Mouse (Mus musculus) myocyte (in vitro differentiated cells): Measurements from ENCODE around the gene Cdc45. TPM values are rescaled to one million over a fixed set of nuclear protein-coding genes. Genes with fewer than 3 reads are reported as not detected.
A peak's percentile ranks its signal among the peaks of the same experiment; 100 is the strongest.

Experiments
- H3K27me3 ChIP-seq: one replicate; pipeline ENCODE4 v1.6.1; 2011; ENCODE audit not compliant: control insufficient read depth, insufficient read depth, insufficient read length
- H3K36me3 ChIP-seq: one replicate; pipeline ENCODE4 v1.6.1; 2011; ENCODE audit not compliant: control insufficient read depth, insufficient read depth
- H3K4me2 ChIP-seq: one replicate; pipeline ENCODE4 v1.6.1; 2011; ENCODE audit warnings: low read depth, control low read depth
- H3K4me3 ChIP-seq: one replicate; pipeline ENCODE4 v1.5.1; 2011; ENCODE audit warnings: mild to moderate bottlenecking, control low read depth, moderate library complexity
- H3K79me2 ChIP-seq: one replicate; pipeline ENCODE4 v1.6.1; 2011; ENCODE audit not compliant: control insufficient read depth, insufficient read depth
- H3ac ChIP-seq: one replicate; pipeline ENCODE4 v1.6.1; 2011; ENCODE audit not compliant: control insufficient read depth, insufficient read length
- CEBPB ChIP-seq: IDR thresholded peaks from 2 replicates; pipeline ENCODE4 v1.6.1; 2011; ENCODE audit warnings: mild to moderate bottlenecking, moderate library complexity; ENCODE audit not compliant: poor library complexity, insufficient read depth, severe bottlenecking
- E2F4 ChIP-seq: IDR thresholded peaks from one replicate; pipeline ENCODE4 v1.6.1; 2011; ENCODE audit warnings: mild to moderate bottlenecking, control low read depth, moderate library complexity; ENCODE audit not compliant: insufficient read depth
- MAX ChIP-seq: IDR thresholded peaks from one replicate; pipeline ENCODE4 v1.6.1; 2011; ENCODE audit warnings: low read depth, mild to moderate bottlenecking, control low read depth
- MYOD1 ChIP-seq, 3 experiments: IDR thresholded peaks; one replicate each; pipeline ENCODE4 v1.6.1; 2011; ENCODE audit warnings: control low read depth in 2 of 3, low read depth in 2 of 3, mild to moderate bottlenecking in 2 of 3, moderate library complexity in 1 of 3; ENCODE audit not compliant: insufficient read length in 2 of 3, control insufficient read depth in 1 of 3
- MYOG ChIP-seq, 3 experiments: IDR thresholded peaks; one replicate each; pipeline ENCODE4 v1.6.1; 2011; ENCODE audit warnings: control low read depth in 2 of 3, low read depth in 2 of 3, mild to moderate bottlenecking in 2 of 3; ENCODE audit not compliant: insufficient read length in 2 of 3, control insufficient read depth in 1 of 3, insufficient read depth in 1 of 3
- POLR2A ChIP-seq: IDR thresholded peaks from one replicate; pipeline ENCODE4 v1.6.1; 2011; ENCODE audit warnings: low read depth, mild to moderate bottlenecking, control low read depth, moderate library complexity; ENCODE audit not compliant: insufficient read length
- POLR2AphosphoS2 ChIP-seq: IDR thresholded peaks from one replicate; pipeline ENCODE4 v1.6.1; 2011; ENCODE audit warnings: low read depth, control low read depth; ENCODE audit not compliant: insufficient read length
- REST ChIP-seq: IDR thresholded peaks from one replicate; pipeline ENCODE4 v1.6.1; 2011; ENCODE audit warnings: mild to moderate bottlenecking, control low read depth, moderate library complexity; ENCODE audit not compliant: insufficient read depth, insufficient read length
- SRF ChIP-seq: IDR thresholded peaks from one replicate; pipeline ENCODE4 v1.6.1; 2011; ENCODE audit warnings: low read depth; ENCODE audit not compliant: control insufficient read depth, insufficient read length
- TCF12 ChIP-seq: IDR thresholded peaks from one replicate; pipeline ENCODE4 v1.6.1; 2011; ENCODE audit warnings: mild to moderate bottlenecking, control low read depth; ENCODE audit not compliant: poor library complexity, insufficient read depth, severe bottlenecking
- TCF3 ChIP-seq: IDR thresholded peaks from one replicate; pipeline ENCODE4 v1.6.1; 2011; ENCODE audit warnings: low read depth, control low read depth; ENCODE audit not compliant: insufficient read length
- USF1 ChIP-seq: IDR thresholded peaks from one replicate; pipeline ENCODE4 v1.6.1; 2011; ENCODE audit warnings: low read depth, mild to moderate bottlenecking, control low read depth, moderate library complexity
- polyA plus RNA-seq: library from polyadenylated mRNA; unstranded; fragments of >200 nt; fragmentation: generic; extraction: Trizol; gene quantifications from one replicate; pipeline ENCODE4 v1.2.1, GENCODE M21; 2012; ENCODE audit warnings: missing spikeins

The Cdc45 gene
- polyA plus RNA-seq, 1 experiment: 13.6 TPM

DNA sequence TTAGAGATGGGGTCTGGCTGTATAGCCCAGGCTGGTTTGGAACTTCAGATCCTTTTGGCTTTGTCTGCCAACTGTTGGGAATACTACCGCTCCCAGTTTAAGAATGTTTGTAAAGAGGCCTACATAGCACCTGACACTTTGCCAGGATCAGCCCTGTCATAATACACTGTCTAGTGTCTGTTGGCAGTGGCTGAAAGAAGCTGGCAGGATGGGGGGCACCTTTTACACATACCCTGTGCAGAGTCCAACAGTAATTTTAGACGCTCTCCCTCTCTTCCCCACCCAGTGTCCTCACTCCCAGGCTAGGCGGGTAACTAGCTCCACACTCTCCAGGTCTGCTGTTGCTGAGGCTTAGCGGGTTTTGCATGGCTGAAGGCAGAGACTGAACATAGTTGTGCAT, 26.6 kb upstream of the Cdc45 start:
- Histone ChIP-seq H3K36me3 (peaks cover 14% of the 10 kb centered on the region), H3K79me2 (no peaks in the 10 kb centered on the region), H3K4me3 (no peak overlapping the region), H3K4me2 (no peak overlapping the region), H3K27me3 (no peaks in the 10 kb centered on the region), H3ac (no peak overlapping the region)
- TF ChIP-seq USF1 (no peak), REST (no peak), TCF3 (no peak), CEBPB (no peak), MAX (no peak), POLR2AphosphoS2 (no peak), MYOG (IDR thresholded peaks at IDR 0.05; ENCODE audit: control insufficient read depth in 1 of 3, insufficient read depth in 1 of 3, insufficient read length in 2 of 3, low read depth in 2 of 3) (no peak), MYOD1 (IDR thresholded peaks at IDR 0.05; ENCODE audit: control insufficient read depth in 1 of 3, insufficient read length in 2 of 3, low read depth in 2 of 3) (no peak), TCF12 (no peak), POLR2A (no peak), SRF (no peak), E2F4 (no peak)

DNA sequence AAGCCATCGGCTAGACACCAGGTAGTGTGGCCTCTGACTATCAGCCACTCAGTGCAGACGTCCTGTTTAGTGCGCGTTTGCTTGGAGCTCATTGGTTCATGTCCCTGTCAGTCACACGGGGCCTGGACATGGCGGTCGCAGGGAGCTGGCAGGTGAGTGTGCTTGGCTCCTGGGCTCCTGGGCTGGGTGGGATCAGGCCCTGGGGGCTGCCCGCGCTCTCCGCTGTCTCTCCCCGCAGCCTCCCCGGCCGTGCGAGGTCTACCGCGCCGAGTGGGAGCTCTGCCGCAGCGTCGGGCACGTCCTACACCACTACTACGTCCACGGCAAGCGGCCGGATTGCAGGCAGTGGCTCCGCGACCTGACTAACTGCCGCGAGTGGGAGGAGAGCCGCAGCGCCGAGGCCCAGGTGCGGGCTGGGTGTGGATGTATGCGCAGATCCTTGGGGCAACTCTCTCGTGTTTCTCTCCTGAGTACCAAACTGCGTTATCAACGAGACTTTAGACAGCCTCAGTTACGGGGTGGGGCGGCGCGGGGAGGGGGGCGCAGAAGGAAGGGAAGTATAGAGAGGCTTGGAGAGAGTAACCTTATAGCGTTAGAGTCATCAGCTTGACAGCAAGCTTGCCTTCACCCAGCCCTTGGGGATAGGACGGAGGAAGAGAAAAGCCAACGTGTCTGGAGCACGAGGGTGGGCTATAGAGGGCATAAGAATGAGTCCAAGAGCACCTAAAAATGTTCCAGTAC, 24.9 kb upstream of the Cdc45 start, which contains the start of the genes 2510002D24Rik and Gm28539:
Gene 2510002D24Rik (plus strand): TSS at position 111 of the 741 bp plus-strand sequence.
Gene Gm28539 (plus strand): TSS at position 117 of the 741 bp plus-strand sequence.
- no peak for TF ChIP-seq MYOD1 (IDR thresholded peaks at IDR 0.05; ENCODE audit: control insufficient read depth in 1 of 3, insufficient read length in 2 of 3, low read depth in 2 of 3)
- TF ChIP-seq POLR2AphosphoS2: peak; percentile 61
- no peak for TF ChIP-seq SRF
- H3K4me2 ChIP-seq: peak within 1 kb of the TSS; percentile 12
- no peaks in the 10 kb centered on the region for H3K27me3 ChIP-seq
- no peaks in the 10 kb centered on the region for H3K79me2 ChIP-seq
- peak within 1 kb of the TSS; percentile 34 for H3ac ChIP-seq
- peaks cover 27% of the 10 kb centered on the region for H3K36me3 ChIP-seq
- H3K4me3 ChIP-seq: no peak within 1 kb of the TSS

- Histone ChIP-seq H3K4me3 (no peak overlapping the region), H3K36me3 (peaks cover 33% of the 10 kb centered on the region), H3K4me2 (no peak overlapping the region), H3ac (peak overlapping the region; percentile 34), H3K27me3 (no peaks in the 10 kb centered on the region), H3K79me2 (no peaks in the 10 kb centered on the region)
- TF ChIP-seq CEBPB: no peak
- TF ChIP-seq MYOG (IDR thresholded peaks at IDR 0.05; ENCODE audit: control insufficient read depth in 1 of 3, insufficient read depth in 1 of 3, insufficient read length in 2 of 3, low read depth in 2 of 3): no peak
- TF ChIP-seq TCF12: no peak
Observed at GRCm38 (mm10) chr16:18836073-18836467, 24.3 kb upstream of the Cdc45 start.

DNA sequence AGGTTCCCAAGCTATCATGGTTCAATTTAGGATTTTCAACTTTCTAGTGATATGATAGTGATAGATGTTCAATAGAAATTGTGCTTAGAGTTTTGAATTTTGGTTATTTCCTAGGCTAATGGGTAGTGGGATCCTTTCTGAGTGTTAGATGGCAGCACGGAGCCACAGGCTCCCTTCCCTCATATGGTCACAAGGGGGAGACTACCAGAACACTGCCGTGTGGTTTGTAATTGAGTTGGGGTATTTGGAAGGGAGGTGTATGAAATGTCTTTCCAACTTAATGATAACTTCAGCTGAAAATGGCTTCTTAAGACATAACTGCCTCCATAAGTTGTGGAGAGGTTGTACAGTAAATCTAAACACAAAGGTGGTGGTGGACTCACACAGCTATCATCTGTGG, 21.7 kb upstream of the Cdc45 start:
- Histone ChIP-seq H3K36me3 (peaks cover 57% of the 10 kb centered on the region), H3K4me3 (no peak overlapping the region), H3K27me3 (no peaks in the 10 kb centered on the region), H3K79me2 (no peaks in the 10 kb centered on the region), H3ac (no peak overlapping the region), H3K4me2 (no peak overlapping the region)
- no peak for TF ChIP-seq MYOG (IDR thresholded peaks at IDR 0.05; ENCODE audit: control insufficient read depth in 1 of 3, insufficient read depth in 1 of 3, insufficient read length in 2 of 3, low read depth in 2 of 3)
- TF ChIP-seq POLR2AphosphoS2: no peak
- no peak for TF ChIP-seq MAX
- TF ChIP-seq POLR2A: no peak
- TF ChIP-seq SRF: no peak
- no peak for TF ChIP-seq TCF12
- no peak for TF ChIP-seq E2F4
- no peak for TF ChIP-seq USF1
- no peak for TF ChIP-seq CEBPB
- TF ChIP-seq TCF3: no peak
- no peak for TF ChIP-seq REST
- TF ChIP-seq MYOD1 (IDR thresholded peaks at IDR 0.05; ENCODE audit: control insufficient read depth in 1 of 3, insufficient read length in 2 of 3, low read depth in 2 of 3): no peak

DNA sequence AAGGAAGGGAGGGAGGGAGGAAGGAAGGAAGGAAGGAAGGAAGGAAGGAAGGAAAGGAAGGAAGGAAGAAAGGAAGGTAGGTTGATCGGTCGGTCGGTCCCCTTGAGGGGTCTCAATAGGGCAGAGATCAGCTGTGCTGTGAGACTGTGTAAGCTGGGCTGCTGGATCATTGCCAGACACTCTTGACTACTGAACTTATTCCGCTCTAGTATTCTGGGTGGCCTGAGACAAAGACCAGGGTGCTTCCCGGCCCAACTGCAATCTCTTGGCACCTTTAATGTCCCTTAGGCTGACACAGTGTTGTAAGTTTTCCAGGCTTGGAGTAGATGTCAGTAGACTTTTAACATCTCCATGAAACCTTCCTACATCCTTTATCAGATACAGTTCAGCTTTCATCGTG, 17.3 kb upstream of the Cdc45 start:
- no peaks in the 10 kb centered on the region for H3K27me3 ChIP-seq
- H3K36me3 ChIP-seq: peaks cover 83% of the 10 kb centered on the region
- no peak overlapping the region for H3ac ChIP-seq
- TF ChIP-seq POLR2A (no peak), TCF12 (no peak)
- H3K79me2 ChIP-seq: no peaks in the 10 kb centered on the region
- H3K4me2 ChIP-seq: no peak overlapping the region
- no peak overlapping the region for H3K4me3 ChIP-seq
